Mouse (Mus musculus) CH12.LX (cell line): Measurements from ENCODE around the gene Plxdc1. TPM values are rescaled to one million over a fixed set of nuclear protein-coding genes. Genes with fewer than 3 reads are reported as not detected.

Source experiments
- DNase-seq: peaks from one replicate; pipeline ENCODE4 v3.0.0-alpha.2; 2013; ENCODE audit errors: extremely low read depth
- H3K27ac ChIP-seq: 2 replicates; pipeline ENCODE4 v1.5.1; 2012; ENCODE audit warnings: low read depth, mild to moderate bottlenecking, control low read depth, moderate library complexity; ENCODE audit not compliant: insufficient read depth
- H3K27me3 ChIP-seq: replicated peaks from 2 replicates; pipeline ENCODE3; 2012; ENCODE audit warnings: inconsistent platforms
- H3K36me3 ChIP-seq, 2 experiments: replicated peaks in 1 of 2; 2 replicates each; pipeline versions ENCODE3 to v1.6.1; 2012; ENCODE audit warnings: inconsistent platforms in 1 of 2, low read length in 1 of 2, mild to moderate bottlenecking in 1 of 2, mixed read lengths in 1 of 2, moderate library complexity in 1 of 2; ENCODE audit not compliant: control insufficient read depth in 1 of 2, insufficient read depth in 1 of 2
- H3K4me1 ChIP-seq, 2 experiments: 2 replicates each; pipeline ENCODE4 v1.6.1; 2012; ENCODE audit warnings: inconsistent platforms in 1 of 2, moderate library complexity in 1 of 2; ENCODE audit not compliant: insufficient read depth in 2 of 2, control insufficient read depth in 1 of 2
- H3K4me2 ChIP-seq: 2 replicates; pipeline ENCODE4 v1.6.1; 2012; ENCODE audit warnings: low read depth, mild to moderate bottlenecking, control low read depth; ENCODE audit not compliant: poor library complexity, insufficient read depth, severe bottlenecking
- H3K4me3 ChIP-seq, 3 experiments: fragments of 150-350 bp in 1 of 3; sonication (generic) in 1 of 3; replicated peaks in 1 of 3; 2 replicates each; pipeline versions ENCODE3 to v1.5.1; 2011 to 2012; ENCODE audit warnings: low read depth in 2 of 3, low read length in 2 of 3, mild to moderate bottlenecking in 2 of 3, moderate library complexity in 2 of 3, control low read depth in 1 of 3, improper control_type of control experiment in 1 of 3, inconsistent platforms in 1 of 3, mixed read lengths in 1 of 3; ENCODE audit not compliant: poor library complexity in 1 of 3
- H3K79me2 ChIP-seq: replicated peaks from 2 replicates; pipeline ENCODE4 v1.6.1; 2012; ENCODE audit warnings: mild to moderate bottlenecking, moderate library complexity; ENCODE audit not compliant: control insufficient read depth, poor library complexity, insufficient read depth, severe bottlenecking; ENCODE audit errors: extremely low read depth
- H3K9ac ChIP-seq: 2 replicates; pipeline ENCODE4 v1.6.1; 2012; ENCODE audit warnings: low read depth, mild to moderate bottlenecking, control low read depth, moderate library complexity; ENCODE audit not compliant: insufficient read depth
- H3K9me3 ChIP-seq: replicated peaks from 2 replicates; pipeline ENCODE3; 2012; ENCODE audit warnings: low read length, inconsistent platforms, mixed read lengths
- BHLHE40 ChIP-seq: IDR thresholded peaks from 2 replicates; pipeline ENCODE4 v1.6.1; 2011; ENCODE audit warnings: mild to moderate bottlenecking, low read depth, low read length, improper control_type of control experiment
- CHD1 ChIP-seq: IDR thresholded peaks from 2 replicates; pipeline ENCODE4 v1.6.1; 2012; ENCODE audit warnings: low read depth, low read length, improper control_type of control experiment, inconsistent platforms
- CTCF ChIP-seq, 2 experiments: IDR thresholded peaks in 1 of 2; conservative IDR thresholded peaks in 1 of 2; 2 replicates each; pipeline ENCODE4 v1.5.1; 2011 to 2012; ENCODE audit warnings: low read depth in 2 of 2, low read length in 2 of 2, improper control_type of control experiment in 1 of 2, inconsistent platforms in 1 of 2, mild to moderate bottlenecking in 1 of 2, moderate library complexity in 1 of 2
- E2F4 ChIP-seq: IDR thresholded peaks from 2 replicates; pipeline ENCODE4 v1.6.1; 2011; ENCODE audit warnings: low read depth, low read length, improper control_type of control experiment; ENCODE audit not compliant: insufficient replicate concordance
- ELF1 ChIP-seq: IDR thresholded peaks from 2 replicates; pipeline ENCODE4 v1.6.1; 2014; ENCODE audit warnings: low read depth, mild to moderate bottlenecking, inconsistent platforms, low read length, improper control_type of control experiment
- EP300 ChIP-seq: IDR thresholded peaks from 2 replicates; pipeline ENCODE4 v1.6.1; 2011; ENCODE audit warnings: low read length, improper control_type of control experiment
- GABPA ChIP-seq: IDR thresholded peaks from 2 replicates; pipeline ENCODE4 v1.6.1; 2012; ENCODE audit warnings: low read depth, low read length, improper control_type of control experiment, inconsistent platforms; ENCODE audit not compliant: insufficient replicate concordance
- IRF4 ChIP-seq: IDR thresholded peaks from 2 replicates; pipeline ENCODE4 v1.6.1; 2014; ENCODE audit warnings: low read depth, mild to moderate bottlenecking, inconsistent platforms, low read length, improper control_type of control experiment
- JUN ChIP-seq: IDR thresholded peaks from 2 replicates; pipeline ENCODE4 v1.6.1; 2011; ENCODE audit warnings: low read depth, mild to moderate bottlenecking, low read length, improper control_type of control experiment, moderate library complexity; ENCODE audit not compliant: insufficient read depth
- JUND ChIP-seq: conservative IDR thresholded peaks from 2 replicates; pipeline ENCODE4 v1.6.1; 2011; ENCODE audit warnings: low read depth, low read length, improper control_type of control experiment
- KAT2A ChIP-seq: IDR thresholded peaks from 2 replicates; pipeline ENCODE4 v1.6.1; 2012; ENCODE audit warnings: low read length, improper control_type of control experiment, inconsistent platforms; ENCODE audit not compliant: insufficient replicate concordance
- MAFK ChIP-seq: IDR thresholded peaks from 2 replicates; pipeline ENCODE4 v1.6.1; 2011; ENCODE audit warnings: low read length, improper control_type of control experiment; ENCODE audit not compliant: insufficient replicate concordance
- MAX ChIP-seq: IDR thresholded peaks from 2 replicates; pipeline ENCODE4 v1.6.1; 2011; ENCODE audit warnings: low read length, improper control_type of control experiment
- MEF2A ChIP-seq: IDR thresholded peaks from 2 replicates; pipeline ENCODE4 v1.6.1; 2014; ENCODE audit warnings: low read depth, mild to moderate bottlenecking, inconsistent platforms, low read length, improper control_type of control experiment, borderline replicate concordance
- MYC ChIP-seq: IDR thresholded peaks from 2 replicates; pipeline ENCODE4 v1.6.1; 2011; ENCODE audit warnings: low read depth, mild to moderate bottlenecking, improper control_type of control experiment, low read length
- NELFE ChIP-seq: IDR thresholded peaks from 2 replicates; pipeline ENCODE4 v1.6.1; 2011; ENCODE audit warnings: low read depth, low read length, improper control_type of control experiment
- NRF1 ChIP-seq: IDR thresholded peaks from 2 replicates; pipeline ENCODE4 v1.6.1; 2014; ENCODE audit warnings: low read depth, mild to moderate bottlenecking, inconsistent platforms, low read length, improper control_type of control experiment, moderate library complexity
- PAX5 ChIP-seq: IDR thresholded peaks from 2 replicates; pipeline ENCODE4 v1.6.1; 2012; ENCODE audit warnings: low read length, inconsistent platforms, mixed read lengths
- RAD21 ChIP-seq: IDR thresholded peaks from 2 replicates; pipeline ENCODE4 v1.6.1; 2011; ENCODE audit warnings: low read depth, mild to moderate bottlenecking, low read length, improper control_type of control experiment, moderate library complexity
- RCOR1 ChIP-seq: conservative IDR thresholded peaks from 2 replicates; pipeline ENCODE4 v1.6.1; 2012; ENCODE audit warnings: low read depth, mild to moderate bottlenecking, inconsistent platforms, low read length, improper control_type of control experiment
- SIN3A ChIP-seq: IDR thresholded peaks from 2 replicates; pipeline ENCODE4 v1.6.1; 2012; ENCODE audit warnings: low read length, improper control_type of control experiment, inconsistent platforms
- SMC3 ChIP-seq: IDR thresholded peaks from 2 replicates; pipeline ENCODE4 v1.6.1; 2011; ENCODE audit warnings: low read depth, low read length, improper control_type of control experiment
- TBP ChIP-seq: conservative IDR thresholded peaks from 2 replicates; pipeline ENCODE4 v1.6.1; 2011; ENCODE audit warnings: low read depth, low read length, improper control_type of control experiment
- TCF12 ChIP-seq: IDR thresholded peaks from 2 replicates; pipeline ENCODE4 v1.6.1; 2014; ENCODE audit warnings: low read depth, mild to moderate bottlenecking, inconsistent platforms, low read length, improper control_type of control experiment
- USF1 ChIP-seq: IDR thresholded peaks from 2 replicates; pipeline ENCODE4 v1.6.1; 2014; ENCODE audit warnings: low read depth, mild to moderate bottlenecking, inconsistent platforms, low read length, improper control_type of control experiment
- ZC3H11A ChIP-seq: IDR thresholded peaks from 2 replicates; pipeline ENCODE4 v1.6.1; 2012; ENCODE audit warnings: low read depth, mild to moderate bottlenecking, inconsistent platforms, low read length, improper control_type of control experiment
- ZKSCAN1 ChIP-seq: IDR thresholded peaks from 2 replicates; pipeline ENCODE4 v1.6.1; 2012; ENCODE audit warnings: low read depth, inconsistent platforms, low read length, improper control_type of control experiment, borderline replicate concordance
- ZMIZ1 ChIP-seq: IDR thresholded peaks from 2 replicates; pipeline ENCODE4 v1.6.1; 2012; ENCODE audit warnings: low read depth, mild to moderate bottlenecking, inconsistent platforms, low read length, improper control_type of control experiment
- ZNF384 ChIP-seq: IDR thresholded peaks from 2 replicates; pipeline ENCODE4 v1.6.1; 2012; ENCODE audit warnings: low read depth, low read length, improper control_type of control experiment, inconsistent platforms
- dilution Hi-C: fragments of 300-500 bp; cut with MboI; formaldehyde crosslinking; loops from 2 replicates; pipeline ENCODE4 v1.14.3; 2020; ENCODE audit warnings: low sequenced_read_pairs; ENCODE audit not compliant: extremely low pct_unique_long_range_greater_than_20kb, extremely low pct_ligation_motif_present
- in situ Hi-C: fragments of 300-500 bp; cut with MboI; formaldehyde crosslinking; loops from 3 replicates; pipeline ENCODE4 v1.14.3; 2019; ENCODE audit warnings: low sequenced_read_pairs, low pct_ligation_motif_present, low pct_unique_long_range_greater_than_20kb, mixed read lengths
- polyA plus RNA-seq: library from polyadenylated mRNA; unstranded; fragments of >175 nt; gene quantifications from 2 replicates; pipeline ENCODE4 v1.2.1, GENCODE M21; 2012; ENCODE audit warnings: low read depth; ENCODE audit not compliant: insufficient read length
- total RNA-seq, 2 experiments: library from RNA; depleted of rRNA; stranded (reverse); fragments of 300-350 nt in 1 of 2; fragments of >200 nt in 1 of 2; gene quantifications; 2 replicates each; pipeline ENCODE4 v1.2.3; 2012 to 2014

The Plxdc1 gene
- total and polyA plus RNA-seq, 3 experiments: 0.04 TPM; not detected in 2

GRCm38 (mm10) chr11:97937469-97938105, 48.7 kb downstream of the Plxdc1 start:
- H3K4me3 ChIP-seq: no peak overlapping the region
- DNase-seq: no peak
- no peak overlapping the region for H3K27ac ChIP-seq
- dilution Hi-C loops: no loop called here
- TF ChIP-seq CHD1: no peak
- TF ChIP-seq ZC3H11A: no peak
- TF ChIP-seq NELFE: no peak
- no peak for TF ChIP-seq E2F4
- no peak for TF ChIP-seq USF1
- no peak for TF ChIP-seq MAFK
- no peak for TF ChIP-seq IRF4
- no peak for TF ChIP-seq EP300
- TF ChIP-seq JUND: no peak
- TF ChIP-seq GABPA: no peak
- TF ChIP-seq ZNF384: no peak
- TF ChIP-seq JUN: no peak
- no peak for TF ChIP-seq MAX
- no peak for TF ChIP-seq PAX5
- TF ChIP-seq ZMIZ1: no peak
- TF ChIP-seq ZKSCAN1: no peak
- no peaks in the 10 kb centered on the region for H3K9me3 ChIP-seq
- H3K4me2 ChIP-seq: no peak overlapping the region
- peaks cover 16 to 24% of the 10 kb centered on the region in 2 experiments for H3K4me1 ChIP-seq
- H3K9ac ChIP-seq: no peak overlapping the region
- peaks cover 16% of the 10 kb centered on the region for H3K27me3 ChIP-seq
- no peaks in the 10 kb centered on the region for H3K79me2 ChIP-seq
- no peaks in the 10 kb centered on the region for H3K36me3 ChIP-seq
- in situ Hi-C loops: loop anchor here (5.0 kb wide), 2 partner anchors 35 kb away; no protein-coding TSS in a partner anchor

DNA sequence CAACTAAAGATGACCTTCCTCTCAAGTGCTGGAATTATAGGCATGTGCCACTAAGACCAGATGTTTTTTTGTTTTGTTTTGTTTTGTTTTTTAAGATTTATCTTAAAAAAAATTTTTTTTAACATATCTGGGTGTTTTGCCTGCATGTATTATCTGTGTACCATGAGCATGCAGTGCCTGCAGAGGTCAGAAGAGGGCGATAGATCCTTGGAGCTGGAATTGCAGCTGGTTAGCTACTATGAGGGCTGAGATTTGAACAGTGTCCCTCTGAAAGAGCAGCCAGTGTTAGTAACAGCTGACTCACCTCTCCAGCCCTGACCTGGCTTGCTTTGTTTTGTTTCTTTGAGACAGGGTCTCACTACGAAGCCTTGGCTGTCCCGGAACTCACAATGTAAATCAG, 49.5 kb downstream of the Plxdc1 start:
- no peak overlapping the region for H3K4me2 ChIP-seq
- H3K9me3 ChIP-seq: no peaks in the 10 kb centered on the region
- no peaks in the 10 kb centered on the region for H3K36me3 ChIP-seq
- peaks cover 10 to 16% of the 10 kb centered on the region in 2 experiments for H3K4me1 ChIP-seq
- no peak overlapping the region for H3K9ac ChIP-seq
- TF ChIP-seq IRF4 (peak; percentile 38; the same call in 1 of the 2 replicates), ZC3H11A (peak; percentile 91), SIN3A (peak; percentile 32; the same call in 1 of the 2 replicates), MAX (no peak), MEF2A (no peak), JUND (peak; percentile 54; the same call in 1 of the 2 replicates), NRF1 (0 out of 2 replicates have a peak, but pooled peaks have one; percentile 33), TBP (0 out of 2 replicates have a peak, but pooled peaks have one; percentile 48), ELF1 (peak; percentile 15; the same call in 1 of the 2 replicates), MAFK (0 out of 2 replicates have a peak, but pooled peaks have one; percentile 23), TCF12 (0 out of 2 replicates have a peak, but pooled peaks have one; percentile 23), BHLHE40 (no peak), KAT2A (no peak), ZNF384 (peak; percentile 74), RAD21 (peak; percentile 96), RCOR1 (no peak), SMC3 (peak; percentile 98), CTCF (conservative IDR thresholded peaks at IDR 0.05 in 1 of 2, IDR thresholded peaks at IDR 0.05 in 1 of 2; ENCODE audit: low read depth in 2 of 2, low read length in 2 of 2) (peak; percentile 90 to 97), MYC (peak; percentile 57; the same call in 1 of the 2 replicates)
- dilution Hi-C loops (no loop called here), in situ Hi-C loops (loop anchor here (5.0 kb wide), 2 partner anchors 34 to 36 kb away; no protein-coding TSS in a partner anchor)
- no peak overlapping the region for H3K27ac ChIP-seq
- peaks cover 16% of the 10 kb centered on the region for H3K27me3 ChIP-seq
- no peak overlapping the region for H3K4me3 ChIP-seq
- peak; percentile 86 for DNase-seq
- no peaks in the 10 kb centered on the region for H3K79me2 ChIP-seq
